Mouse (Mus musculus) intestine, postnatal 0 days (tissue): Measurements from ENCODE around the gene Phf12. TPM values are rescaled to one million over a fixed set of nuclear protein-coding genes. Genes with fewer than 3 reads are reported as not detected.

Source experiments
- ATAC-seq: fragments of 200-750 bp; cut with Nextera tagmentation; 2 replicates; pipeline ENCODE4 v1.8.0; 2017; ENCODE audit warnings: mild to moderate bottlenecking, moderate TSS enrichment, moderate library complexity
- H3K27ac ChIP-seq: fragments of 300-500 bp; sonication (generic); 2 replicates; pipeline ENCODE4 v1.5.1; 2014; ENCODE audit warnings: mild to moderate bottlenecking, low read depth, low read length, moderate library complexity
- H3K27me3 ChIP-seq: fragments of 300-500 bp; sonication (generic); replicated peaks from 2 replicates; pipeline ENCODE4 v1.6.1; 2014; ENCODE audit warnings: low read length, mixed read lengths; ENCODE audit not compliant: control insufficient read depth, insufficient read depth
- H3K36me3 ChIP-seq: fragments of 300-500 bp; sonication (generic); 2 replicates; pipeline ENCODE4 v1.6.1; 2014; ENCODE audit warnings: mild to moderate bottlenecking, moderate library complexity; ENCODE audit not compliant: control insufficient read depth, insufficient read depth
- H3K4me1 ChIP-seq: fragments of 300-500 bp; sonication (generic); replicated peaks from 2 replicates; pipeline ENCODE4 v1.6.1; 2014; ENCODE audit warnings: antibody characterized with exemption, low read length, mixed read lengths; ENCODE audit not compliant: control insufficient read depth, insufficient read depth
- H3K4me2 ChIP-seq: fragments of 300-500 bp; sonication (generic); replicated peaks from 2 replicates; pipeline ENCODE4 v1.6.1; 2014; ENCODE audit warnings: low read depth, mild to moderate bottlenecking, moderate library complexity
- H3K4me3 ChIP-seq: fragments of 300-500 bp; sonication (generic); 2 replicates; pipeline ENCODE4 v1.5.1; 2014; ENCODE audit warnings: low read depth, low read length
- H3K9ac ChIP-seq: fragments of 300-500 bp; sonication (generic); 2 replicates; pipeline ENCODE4 v1.6.1; 2014; ENCODE audit warnings: mild to moderate bottlenecking, low read depth, low read length
- H3K9me3 ChIP-seq: fragments of 300-500 bp; sonication (generic); 2 replicates; pipeline ENCODE4 v1.6.1; 2016; ENCODE audit warnings: mixed run types; ENCODE audit not compliant: control insufficient read depth
- CTCF ChIP-seq: sonication (generic); IDR thresholded peaks from 2 replicates; pipeline ENCODE4 v1.5.1; 2016; ENCODE audit warnings: low read depth, mild to moderate bottlenecking, control low read depth, antibody characterized with exemption, moderate library complexity
- WGBS: fragments of 180-500 bp; shearing (Covaris S2); extraction: QIAGEN DNeasy Blood & Tissue Kit; methylation state at CpG from one replicate; pipeline ENCODE4 v1.1.7; 2014; 5-methylcytosine and 5-hydroxymethylcytosine counted together
- polyA plus RNA-seq: library from polyadenylated mRNA; unstranded; fragments of >200 nt; fragmentation: Nextera tagmentation; extraction: Ambion mirVana; gene quantifications from 2 replicates; pipeline ENCODE4 v1.2.1, GENCODE M21; 2015

Gene Phf12
- polyA plus RNA-seq, 1 experiment from 2014 or later = 7.2 TPM

DNA sequence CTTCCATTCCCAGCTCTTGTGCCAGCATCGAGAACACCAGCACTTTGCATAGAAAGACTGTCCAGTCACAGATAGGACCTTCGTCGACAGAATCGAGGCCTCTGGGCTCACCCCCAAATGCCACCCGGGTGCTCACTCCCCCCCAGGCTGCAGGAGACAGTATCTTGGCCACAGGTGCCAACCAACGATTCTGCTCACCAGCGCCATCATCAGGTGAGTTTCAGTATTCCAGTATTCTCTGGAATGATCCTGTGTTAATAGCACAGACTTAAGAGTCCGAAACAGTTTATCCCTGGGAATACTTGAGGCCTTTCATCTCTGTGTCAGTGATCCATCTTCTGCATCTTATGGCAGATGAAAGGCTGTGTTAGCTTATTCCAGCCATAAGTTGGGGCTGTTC lies 41.1 kb downstream of the Phf12 start:
- Histone ChIP-seq H3K36me3 (peaks cover 83% of the 10 kb centered on the region), H3K4me1 (no peaks in the 10 kb centered on the region), H3K9ac (no peak overlapping the region), H3K4me2 (no peak overlapping the region), H3K27ac (no peak overlapping the region; the same call in 1 of the 2 replicates), H3K9me3 (no peaks in the 10 kb centered on the region), H3K27me3 (no peaks in the 10 kb centered on the region), H3K4me3 (no peak overlapping the region)
- no peak for ATAC-seq
- 79% methylated on average over 8 of the region's 8 CpGs for WGBS
- peak; percentile 63 for TF ChIP-seq CTCF

DNA sequence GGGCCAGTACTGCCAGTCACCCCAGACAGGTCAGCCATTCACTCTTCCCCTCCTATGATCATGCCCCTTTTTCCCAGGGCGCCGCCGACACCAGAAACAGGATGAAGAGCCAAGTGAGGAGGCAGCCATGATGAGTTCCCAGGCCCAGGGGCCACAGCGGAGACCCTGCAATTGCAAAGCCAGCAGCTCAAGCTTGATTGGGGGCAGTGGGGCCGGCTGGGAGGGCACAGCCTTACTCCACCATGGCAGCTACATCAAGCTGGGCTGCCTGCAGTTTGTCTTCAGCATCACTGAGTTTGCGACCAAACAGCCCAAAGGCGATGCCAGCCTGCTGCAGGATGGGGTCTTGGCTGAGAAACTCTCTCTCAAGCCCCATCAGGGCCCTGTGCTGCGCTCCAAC lies 46.7 kb downstream of the Phf12 start:
- no peak overlapping the region for H3K4me2 ChIP-seq
- peaks cover 54% of the 10 kb centered on the region for H3K36me3 ChIP-seq
- no peak for ATAC-seq
- no peaks in the 10 kb centered on the region for H3K4me1 ChIP-seq
- 94% methylated on average over 8 of the region's 8 CpGs for WGBS
- no peak for TF ChIP-seq CTCF
- H3K4me3 ChIP-seq = no peak overlapping the region
- no peaks in the 10 kb centered on the region for H3K27me3 ChIP-seq
- no peaks in the 10 kb centered on the region for H3K9me3 ChIP-seq
- H3K27ac ChIP-seq = no peak overlapping the region
- H3K9ac ChIP-seq = no peak overlapping the region

- no peak for ATAC-seq
These were observed 48.0 kb downstream of the Phf12 start for GRCm38 (mm10) chr11:78030600-78030999.

GRCm38 (mm10) chr11:78031389-78031788 lies 48.8 kb downstream of the Phf12 start:
- no peak for ATAC-seq

More at GRCm38 (mm10) chr11:78030600-78030999, 48.0 kb downstream of the Phf12 start:
- no peaks in the 10 kb centered on the region for H3K9me3 ChIP-seq
- no peaks in the 10 kb centered on the region for H3K4me1 ChIP-seq
- TF ChIP-seq CTCF = no peak
- no peak overlapping the region for H3K27ac ChIP-seq
- whole genome bisulfite sequencing = 80% methylated on average over 2 of the region's 2 CpGs
- no peaks in the 10 kb centered on the region for H3K27me3 ChIP-seq
- H3K9ac ChIP-seq = no peak overlapping the region
- H3K36me3 ChIP-seq = peaks cover 42% of the 10 kb centered on the region
- no peak overlapping the region for H3K4me2 ChIP-seq
- no peak overlapping the region for H3K4me3 ChIP-seq

DNA sequence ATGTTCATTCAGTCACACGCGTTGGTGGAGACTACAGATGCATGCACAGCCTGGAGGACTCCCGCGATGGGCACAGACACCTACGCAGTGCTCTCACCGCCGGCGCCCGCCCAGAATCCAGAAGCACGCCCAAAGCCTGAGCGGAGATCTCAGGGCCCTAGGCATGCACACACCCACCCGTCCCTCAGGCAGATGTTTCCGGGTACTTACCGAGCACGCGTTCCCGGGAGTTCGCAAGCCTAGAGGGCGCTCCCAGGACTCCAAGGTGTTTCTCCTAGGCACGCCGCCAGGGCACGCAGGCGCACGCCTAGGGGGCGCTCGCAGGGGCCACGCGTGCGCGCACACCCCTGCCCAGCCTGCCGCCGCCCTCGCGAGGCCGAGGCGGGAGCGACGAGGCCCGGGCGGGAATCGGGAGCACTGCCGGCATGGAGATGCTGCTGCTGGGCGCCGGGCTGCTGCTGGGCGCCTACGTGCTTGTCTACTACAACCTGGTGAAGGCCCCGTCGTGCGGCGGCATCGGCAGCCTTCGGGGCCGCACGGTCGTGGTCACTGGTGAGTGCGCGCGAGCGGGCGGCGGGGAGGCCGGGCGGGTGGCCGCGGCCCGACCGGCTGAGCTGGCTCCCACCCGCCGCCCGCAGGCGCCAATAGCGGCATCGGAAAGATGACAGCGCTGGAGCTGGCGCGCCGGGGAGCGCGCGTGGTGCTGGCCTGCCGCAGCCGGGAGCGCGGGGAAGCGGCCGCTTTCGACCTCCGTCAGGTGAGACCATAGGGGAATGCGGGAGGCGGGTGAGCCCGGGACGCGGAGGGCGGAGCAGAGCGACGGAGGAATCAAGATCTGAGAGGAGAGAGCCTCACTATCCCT lies 49.6 kb downstream of the Phf12 start, which contains the start of gene Dhrs13:
Gene Dhrs13, plus strand, starts transcription at position 334 of the 862 bp plus-strand sequence.
- ATAC-seq = peak; percentile 93
- under 1% methylated on average over 95 of the region's 96 CpGs for WGBS
- no peaks in the 10 kb centered on the region for H3K9me3 ChIP-seq

More at GRCm38 (mm10) chr11:78031389-78031788, 48.8 kb downstream of the Phf12 start:
- Histone ChIP-seq H3K9me3 (no peaks in the 10 kb centered on the region), H3K27me3 (no peaks in the 10 kb centered on the region), H3K4me2 (peak overlapping the region; percentile 97), H3K27ac (no peak overlapping the region), H3K4me1 (no peaks in the 10 kb centered on the region), H3K9ac (no peak overlapping the region), H3K36me3 (peaks cover 34% of the 10 kb centered on the region), H3K4me3 (peak overlapping the region; percentile 62; the same call in 1 of the 2 replicates)
- no peak for TF ChIP-seq CTCF
- 41% methylated on average over 6 of the region's 6 CpGs for WGBS

GRCm38 (mm10) chr11:78032809-78033195 lies 50.2 kb downstream of the Phf12 start:
- H3K9me3 ChIP-seq = no peaks in the 10 kb centered on the region
- TF ChIP-seq CTCF = no peak
- no peak for ATAC-seq
- H3K4me2 ChIP-seq = peak overlapping the region; percentile 97
- peak overlapping the region; percentile 53 for H3K9ac ChIP-seq
- WGBS = 6% methylated on average over 5 of the region's 5 CpGs
- no peaks in the 10 kb centered on the region for H3K4me1 ChIP-seq
- no peak overlapping the region for H3K27ac ChIP-seq
- peaks cover 20% of the 10 kb centered on the region; the same call in 1 of the 2 replicates for H3K36me3 ChIP-seq
- no peaks in the 10 kb centered on the region for H3K27me3 ChIP-seq
- peak overlapping the region; percentile 62 for H3K4me3 ChIP-seq

More for the DNA sequence above, 49.6 kb downstream of the Phf12 start, which contains the start of gene Dhrs13:
- H3K4me1 ChIP-seq = no peaks in the 10 kb centered on the region
- peak within 1 kb of the TSS; percentile 62 for H3K4me3 ChIP-seq
- peaks cover 26% of the 10 kb centered on the region; the same call in 1 of the 2 replicates for H3K36me3 ChIP-seq
- peak within 1 kb of the TSS; percentile 70 for H3K27ac ChIP-seq
- TF ChIP-seq CTCF = peak; percentile 96
- no peaks in the 10 kb centered on the region for H3K27me3 ChIP-seq
- H3K4me2 ChIP-seq = peak within 1 kb of the TSS; percentile 97
- peak within 1 kb of the TSS; percentile 53 for H3K9ac ChIP-seq
